ENCODE assay signal across 8 mouse cellular contexts in genomic region chr8:70629574-70630531, GRCm38 (mm10). TPM values are rescaled to one million over a fixed set of nuclear protein-coding genes. Genes with fewer than 3 reads are reported as not detected.
DNase-seq lines count a peak whose midpoint lies in the region; ATAC-seq and TF ChIP-seq lines count a peak whose summit lies in the region.

No protein-coding gene starts in this region.

- 1% methylated on average over 60 of the region's 60 CpGs for WGBS in intestine, postnatal 0 days
- under 1% methylated on average over 60 of the region's 60 CpGs for WGBS in midbrain, embryonic 11.5 days

- H3K27me3 ChIP-seq in intestine, postnatal 0 days (replicated peaks; ENCODE audit: control insufficient read depth, insufficient read depth, low read length) = no peaks in the 10 kb centered on the region
- H3K27me3 ChIP-seq in midbrain, embryonic 11.5 days (ENCODE audit: control insufficient read depth, insufficient read depth, low read length) = peaks cover 10% of the 10 kb centered on the region; the same call in 1 of the 2 replicates

- intact Hi-C loops in left cerebral cortex, postnatal 4 days (cut with DNase I) = no loop called here

- peak overlapping the region; percentile 67 for H3K4me2 ChIP-seq in intestine, postnatal 0 days (replicated peaks; ENCODE audit: low read depth)
- H3K4me2 ChIP-seq in midbrain, embryonic 11.5 days = peak overlapping the region; percentile 52

- peak overlapping the region; percentile 44; the same call in 1 of the 2 replicates for H3K9ac ChIP-seq in intestine, postnatal 0 days (ENCODE audit: low read depth, low read length)
- peak overlapping the region; percentile 68 for H3K9ac ChIP-seq in midbrain, embryonic 11.5 days (ENCODE audit: low read length)

- no peaks in the 10 kb centered on the region for H3K36me3 ChIP-seq in intestine, postnatal 0 days (ENCODE audit: control insufficient read depth, insufficient read depth)
- no peaks in the 10 kb centered on the region for H3K36me3 ChIP-seq in midbrain, embryonic 11.5 days (ENCODE audit: control insufficient read depth, insufficient read depth, low read length)

- DNase-seq in adrenal gland, adult 8-10 months = peak; percentile 84
- DNase-seq in embryo, embryonic 9.5 days (ENCODE audit: extremely low spot score) = peak; percentile 96
- DNase-seq in gastrocnemius, postnatal 4 days (ENCODE audit: low spot score in 2 of 2) = peak; percentile 73 to 85
- peak; percentile 86 for DNase-seq in left cerebral cortex, postnatal 4 days
- peak; percentile 100 for DNase-seq in midbrain, embryonic 11.5 days (ENCODE audit: low spot score, missing footprints)
- DNase-seq in right cerebral cortex, postnatal 4 days = peak; percentile 82
- peak; percentile 90 for DNase-seq in yolk sac, embryonic 10.5 days (ENCODE audit: low spot score)

- H3K27ac ChIP-seq in intestine, postnatal 0 days (ENCODE audit: low read depth, low read length) = peak overlapping the region; percentile 46; the same call in 1 of the 2 replicates
- H3K27ac ChIP-seq in midbrain, embryonic 11.5 days (ENCODE audit: low read depth, low read length) = no peak overlapping the region

- no peaks in the 10 kb centered on the region for H3K4me1 ChIP-seq in intestine, postnatal 0 days (replicated peaks; ENCODE audit: control insufficient read depth, insufficient read depth, low read length)
- peaks cover 12% of the 10 kb centered on the region; the same call in 1 of the 2 replicates for H3K4me1 ChIP-seq in midbrain, embryonic 11.5 days (ENCODE audit: control insufficient read depth, insufficient read depth, low read length)

- no peaks in the 10 kb centered on the region for H3K9me3 ChIP-seq in intestine, postnatal 0 days (ENCODE audit: control insufficient read depth)
- no peaks in the 10 kb centered on the region for H3K9me3 ChIP-seq in midbrain, embryonic 11.5 days (ENCODE audit: control insufficient read depth, low read length)

- H3K4me3 ChIP-seq in intestine, postnatal 0 days (ENCODE audit: low read depth, low read length) = peak overlapping the region; percentile 39
- peak overlapping the region; percentile 48 for H3K4me3 ChIP-seq in midbrain, embryonic 11.5 days (ENCODE audit: low read depth, low read length)

- ATAC-seq in intestine, postnatal 0 days = peak; percentile 72
- ATAC-seq in midbrain, embryonic 11.5 days (ENCODE audit: low FRiP score) = peak; percentile 93

- TF ChIP-seq CTCF in intestine, postnatal 0 days (IDR thresholded peaks at IDR 0.05; ENCODE audit: low read depth) = peak; percentile 100

RNA-seq across cellular contexts. Expression of gene Gdf15, which starts 2.4 kb away (rescaled TPM):
- total RNA-seq in adrenal gland, adult 8-10 months (2022) = 1 to 10 TPM; 1.8 to 3.5 (median 3.0) TPM
- total RNA-seq in gastrocnemius, postnatal 4 days (2021) = under 1 TPM; 0.32 to 0.39 TPM
- 1.7 and 1.9 TPM in 2 replicates for polyA plus RNA-seq in intestine, postnatal 0 days (2015; fragmentation: Nextera tagmentation; extraction: Ambion mirVana)
- total RNA-seq in left cerebral cortex, postnatal 4 days (2021) = not detected
- 0.10 and 0.11 TPM in 2 replicates for polyA plus RNA-seq in midbrain, embryonic 11.5 days (2014; fragmentation: Nextera tagmentation; extraction: Ambion mirVana)

RNA-seq across cellular contexts. Expression of gene Lrrc25, which starts 13.9 kb away (rescaled TPM):
- total RNA-seq in adrenal gland, adult 8-10 months (2022) = 1 to 10 TPM; 1.5 to 4.4 (median 3.2) TPM
- total RNA-seq in gastrocnemius, postnatal 4 days (2021) = 1 to 10 TPM; 2.5 to 3.2 TPM
- 2.1 and 2.2 TPM in 2 replicates for polyA plus RNA-seq in intestine, postnatal 0 days (2015; fragmentation: Nextera tagmentation; extraction: Ambion mirVana)
- 1 to 10 TPM; 1.1 to 1.3 TPM for total RNA-seq in left cerebral cortex, postnatal 4 days (2021)
- polyA plus RNA-seq in midbrain, embryonic 11.5 days (2014; fragmentation: Nextera tagmentation; extraction: Ambion mirVana) = 1.2 and 1.3 TPM in 2 replicates

RNA-seq across cellular contexts. Expression of gene Ssbp4, which starts 21.2 kb away (rescaled TPM):
- 100 to 1,000 TPM in 2 of 4 experiments, 10 to 100 TPM in 2; 69.3 to 158 (median 120) TPM for total RNA-seq in adrenal gland, adult 8-10 months (2022)
- 10 to 100 TPM; 49.6 to 60.7 TPM for total RNA-seq in gastrocnemius, postnatal 4 days (2021)
- polyA plus RNA-seq in intestine, postnatal 0 days (2015; fragmentation: Nextera tagmentation; extraction: Ambion mirVana) = 63.2 and 65.3 TPM in 2 replicates
- total RNA-seq in left cerebral cortex, postnatal 4 days (2021) = 100 to 1,000 TPM; 156 to 193 TPM
- 87.8 and 96.9 TPM in 2 replicates for polyA plus RNA-seq in midbrain, embryonic 11.5 days (2014; fragmentation: Nextera tagmentation; extraction: Ambion mirVana)

RNA-seq across cellular contexts. Expression of gene Pgpep1, which starts 30.3 kb away (rescaled TPM):
- total RNA-seq in adrenal gland, adult 8-10 months (2022) = 100 to 1,000 TPM; 129 to 163 (median 131) TPM
- total RNA-seq in gastrocnemius, postnatal 4 days (2021) = 10 to 100 TPM; 41.4 to 47.0 TPM
- polyA plus RNA-seq in intestine, postnatal 0 days (2015; fragmentation: Nextera tagmentation; extraction: Ambion mirVana) = 79.0 and 92.1 TPM in 2 replicates
- total RNA-seq in left cerebral cortex, postnatal 4 days (2021) = 10 to 100 TPM; 29.7 to 30.5 TPM
- polyA plus RNA-seq in midbrain, embryonic 11.5 days (2014; fragmentation: Nextera tagmentation; extraction: Ambion mirVana) = 103 and 108 TPM in 2 replicates

RNA-seq across cellular contexts. Expression of gene Isyna1, which starts 35.7 kb away (rescaled TPM):
- 100 to 1,000 TPM; 124 to 207 (median 158) TPM for total RNA-seq in adrenal gland, adult 8-10 months (2022)
- total RNA-seq in gastrocnemius, postnatal 4 days (2021) = 10 to 100 TPM; 22.8 to 31.3 TPM
- polyA plus RNA-seq in intestine, postnatal 0 days (2015; fragmentation: Nextera tagmentation; extraction: Ambion mirVana) = 19.4 and 21.0 TPM in 2 replicates
- total RNA-seq in left cerebral cortex, postnatal 4 days (2021) = 10 to 100 TPM; 87.9 to 88.5 TPM
- 46.1 and 56.0 TPM in 2 replicates for polyA plus RNA-seq in midbrain, embryonic 11.5 days (2014; fragmentation: Nextera tagmentation; extraction: Ambion mirVana)
